ENCODE assay signal across 26 mouse cellular contexts in the genomic region with DNA sequence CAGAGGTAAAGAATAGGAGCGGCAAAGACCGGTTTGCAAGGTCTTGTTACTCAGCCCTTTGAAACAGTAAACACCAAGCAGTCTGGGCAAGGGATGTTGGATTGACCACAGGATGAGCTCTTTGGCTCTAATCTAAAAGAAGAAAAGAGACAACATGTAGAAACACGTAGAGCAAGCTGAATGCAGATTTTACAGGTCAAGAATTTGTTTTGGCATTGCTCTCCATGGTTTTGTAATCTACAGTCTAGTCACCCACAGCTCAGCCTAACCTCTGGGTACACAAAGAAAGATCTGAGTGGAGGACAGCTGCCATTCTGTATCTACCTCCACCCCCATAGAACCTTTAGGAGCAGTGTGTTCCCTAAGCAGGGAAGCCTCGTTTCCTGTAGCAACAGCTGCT.
"Had no signal": no experiment of that assay in that cellular context is flagged by ENCODE, and none has a peak within 500 bp of the region (broad histone marks: within the 10 kb centered on the region; RNA-seq: fewer than 3 reads in every experiment).

No protein-coding gene starts in this region.

- H3K36me3 ChIP-seq: heart, embryonic 10.5 days; heart, embryonic 12.5 days; hindbrain, embryonic 10.5 days; hindbrain, embryonic 12.5 days; intestine, embryonic 15.5 days; limb, embryonic 10.5 days; limb, embryonic 12.5 days; liver, embryonic 13.5 days; liver, embryonic 15.5 days had no signal

- ATAC-seq: hindbrain, embryonic 16.5 days; inflammation-experienced regulatory T-cells, adult 6 months; intestine, embryonic 15.5 days; intestine, postnatal 0 days had no signal

- H3K4me2 ChIP-seq: heart, embryonic 12.5 days; hindbrain, embryonic 12.5 days; hindbrain, embryonic 14.5 days; intestine, embryonic 15.5 days; limb, embryonic 12.5 days; liver, embryonic 11.5 days; liver, embryonic 13.5 days; liver, embryonic 15.5 days had no signal

- H3K27me3 ChIP-seq: heart, embryonic 12.5 days; limb, embryonic 12.5 days; liver, embryonic 13.5 days; liver, embryonic 15.5 days had no signal

- H3K4me3 ChIP-seq: heart, embryonic 10.5 days; heart, embryonic 12.5 days; hindbrain, embryonic 10.5 days; hindbrain, embryonic 12.5 days; intestine, embryonic 15.5 days; layer of hippocampus, adult 2 months; left cerebral cortex, adult 2 months; limb, embryonic 10.5 days; limb, embryonic 12.5 days; liver, embryonic 13.5 days; liver, embryonic 15.5 days had no signal

- DNase-seq: gastrocnemius, postnatal 14 days; gastrocnemius, postnatal 36 days; heart, postnatal 10 days; heart, postnatal 4 days; kidney, adult 18-20 months; kidney, adult 8-10 months; kidney, postnatal 10 days; kidney, postnatal 25 days; kidney, postnatal 4 days; liver; liver, embryonic 13.5 days had no signal

- H3K4me1 ChIP-seq: heart, embryonic 10.5 days; hindbrain, embryonic 10.5 days; hindbrain, embryonic 12.5 days; intestine, embryonic 15.5 days; limb, embryonic 12.5 days; liver, embryonic 13.5 days; liver, embryonic 15.5 days had no signal

- H3K9me3 ChIP-seq: heart, embryonic 10.5 days; heart, embryonic 12.5 days; hindbrain, embryonic 10.5 days; hindbrain, embryonic 12.5 days; intestine, embryonic 15.5 days; limb, embryonic 10.5 days; limb, embryonic 12.5 days; liver, embryonic 13.5 days; liver, embryonic 15.5 days had no signal

- H3K27ac ChIP-seq: heart, embryonic 10.5 days; hindbrain, embryonic 10.5 days; hindbrain, embryonic 12.5 days; hindbrain, embryonic 14.5 days; intestine, embryonic 15.5 days; layer of hippocampus, adult 2 months; left cerebral cortex, adult 2 months; limb, embryonic 10.5 days; limb, embryonic 12.5 days; liver, embryonic 13.5 days; liver, embryonic 15.5 days had no signal

- H3K9ac ChIP-seq: heart, embryonic 12.5 days; hindbrain, embryonic 12.5 days; hindbrain, embryonic 14.5 days; intestine, embryonic 15.5 days; limb, embryonic 12.5 days; liver, embryonic 13.5 days; liver, embryonic 15.5 days had no signal
